Mouse (Mus musculus) heart, adult 2 months (tissue): ENCODE measurements around the gene Gm45015. TPM values are rescaled to one million over a fixed set of nuclear protein-coding genes. Genes with fewer than 3 reads are reported as not detected.
A peak's percentile ranks its signal among the peaks of the same experiment; 100 is the strongest.
"Not testable (repeated sequence)": the region's sequence is repeated elsewhere in the genome, so short reads cannot be mapped to it uniquely, and the experiment has no call there.

Experiments
- DNase-seq, 2 experiments: peaks; one replicate each; pipeline ENCODE4 v3.0.0; 2021
- H3K27ac ChIP-seq: fragments of 200-600 bp; 2 replicates; pipeline ENCODE4 v1.8.1; 2022
- H3K27me3 ChIP-seq: fragments of 200-500 bp; 2 replicates; pipeline ENCODE4 v1.6.1; 2012; ENCODE audit warnings: mild to moderate bottlenecking, low read length, inconsistent platforms, mixed read lengths; ENCODE audit not compliant: control insufficient read depth, insufficient read depth
- H3K36me3 ChIP-seq: fragments of 200-500 bp; 2 replicates; pipeline ENCODE4 v1.6.1; 2012; ENCODE audit warnings: low read length, inconsistent platforms; ENCODE audit not compliant: control insufficient read depth, insufficient read depth
- H3K4me1 ChIP-seq: fragments of 200-500 bp; 2 replicates; pipeline ENCODE4 v1.6.1; 2011; ENCODE audit warnings: low read length; ENCODE audit not compliant: control insufficient read depth, insufficient read depth
- H3K4me3 ChIP-seq: fragments of 200-600 bp; 2 replicates; pipeline ENCODE4 v1.8.1; 2022
- H3K79me2 ChIP-seq: fragments of 200-500 bp; replicated peaks from 2 replicates; pipeline ENCODE4 v1.6.1; 2012; ENCODE audit warnings: mild to moderate bottlenecking, inconsistent platforms, low read length, moderate library complexity, mixed read lengths; ENCODE audit not compliant: control insufficient read depth, insufficient read depth
- H3K9ac ChIP-seq: fragments of 200-500 bp; 2 replicates; pipeline ENCODE4 v1.6.1; 2012; ENCODE audit warnings: low read depth, mild to moderate bottlenecking, control low read depth, inconsistent platforms, low read length, mixed read lengths
- CTCF ChIP-seq: fragments of 200-600 bp; IDR thresholded peaks from 2 replicates; pipeline ENCODE4 v1.8.1; 2022; ENCODE audit warnings: antibody characterized with exemption, mild to moderate bottlenecking, moderate library complexity
- EP300 ChIP-seq: fragments of 200-500 bp; IDR thresholded peaks from 2 replicates; pipeline ENCODE4 v1.6.1; 2011; ENCODE audit warnings: low read depth, low read length, control low read depth; ENCODE audit not compliant: insufficient read depth
- POLR2A ChIP-seq: fragments of 200-500 bp; IDR thresholded peaks from 2 replicates; pipeline ENCODE4 v1.6.1; 2011; ENCODE audit warnings: mild to moderate bottlenecking, low read depth, low read length, control low read depth; ENCODE audit not compliant: insufficient read depth
- WGBS: fragments of 180-500 bp; shearing (Covaris S2); methylation state at CpG from one replicate; pipeline ENCODE4 v1.1.7; 2018; 5-methylcytosine and 5-hydroxymethylcytosine counted together
- intact Hi-C: fragments of 180-260 bp; cut with DNase I; formaldehyde crosslinking; loops from one replicate; pipeline ENCODE4 v1.15.1; 2025
- polyA plus RNA-seq: library from polyadenylated mRNA; depleted of rRNA; stranded (reverse); fragments of >200 nt; gene quantifications from 2 replicates; pipeline ENCODE4 v1.2.3, GENCODE M21; 2012; rRNA removed
- total RNA-seq, 2 experiments: library from RNA; stranded (reverse); gene quantifications; 2 replicates each; pipeline ENCODE4 v1.2.3; 2021

The Gm45015 gene
- total and polyA plus RNA-seq, 3 experiments, result not detected

DNA sequence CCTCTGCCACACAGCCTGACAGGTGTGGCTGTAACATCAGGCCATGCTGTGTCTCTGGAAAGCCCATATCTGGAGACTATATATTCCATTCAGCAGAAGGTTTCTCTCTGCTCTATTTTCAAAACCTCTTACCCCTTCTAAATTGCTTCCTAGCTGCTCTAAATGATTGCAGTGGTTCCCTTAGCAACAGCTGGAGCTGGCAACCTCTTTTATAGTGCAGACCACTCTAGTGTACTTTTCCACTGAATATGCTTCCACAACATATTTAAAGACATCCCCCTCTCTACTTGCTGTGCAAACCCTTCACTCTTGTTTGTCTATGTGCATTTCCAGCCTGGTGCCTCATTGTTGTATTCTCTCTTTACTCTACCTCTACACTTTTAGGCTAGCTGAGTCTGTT lies 3.1 kb downstream of the Gm45015 start:
- TF ChIP-seq POLR2A (no peak), EP300 (no peak), CTCF (no peak)
- Histone ChIP-seq H3K27me3 (no peaks in the 10 kb centered on the region), H3K36me3 (no peaks in the 10 kb centered on the region), H3K79me2 (no peaks in the 10 kb centered on the region), H3K9ac (no peak overlapping the region), H3K27ac (no peak overlapping the region), H3K4me3 (no peak overlapping the region), H3K4me1 (no peaks in the 10 kb centered on the region)
- no peak for DNase-seq
- intact Hi-C loops, result no loop called here

GRCm38 (mm10) chrX:73327215-73327614 lies 9.4 kb downstream of the Gm45015 start:
- H3K9ac ChIP-seq, result no peak overlapping the region
- TF ChIP-seq POLR2A (no peak), EP300 (no peak), CTCF (no peak)
- intact Hi-C loops, result no loop called here
- no peaks in the 10 kb centered on the region for H3K27me3 ChIP-seq
- no peaks in the 10 kb centered on the region for H3K79me2 ChIP-seq
- no peak overlapping the region for H3K27ac ChIP-seq
- H3K36me3 ChIP-seq, result no peaks in the 10 kb centered on the region
- no peaks in the 10 kb centered on the region for H3K4me1 ChIP-seq
- 72% methylated on average over 2 of the region's 2 CpGs for WGBS
- H3K4me3 ChIP-seq, result no peak overlapping the region
- DNase-seq, result no peak

- no peak overlapping the region for H3K9ac ChIP-seq
- 59% methylated on average over 3 of the region's 3 CpGs for WGBS
- H3K27ac ChIP-seq, result no peak overlapping the region
- TF ChIP-seq EP300 (no peak), POLR2A (no peak), CTCF (no peak)
- intact Hi-C loops, result no loop called here
- H3K27me3 ChIP-seq, result no peaks in the 10 kb centered on the region
- H3K79me2 ChIP-seq, result no peaks in the 10 kb centered on the region
- no peak overlapping the region for H3K4me3 ChIP-seq
- no peaks in the 10 kb centered on the region for H3K4me1 ChIP-seq
- H3K36me3 ChIP-seq, result no peaks in the 10 kb centered on the region
- no peak for DNase-seq
Measured at GRCm38 (mm10) chrX:73321029-73321428, 15.6 kb downstream of the Gm45015 start.

DNA sequence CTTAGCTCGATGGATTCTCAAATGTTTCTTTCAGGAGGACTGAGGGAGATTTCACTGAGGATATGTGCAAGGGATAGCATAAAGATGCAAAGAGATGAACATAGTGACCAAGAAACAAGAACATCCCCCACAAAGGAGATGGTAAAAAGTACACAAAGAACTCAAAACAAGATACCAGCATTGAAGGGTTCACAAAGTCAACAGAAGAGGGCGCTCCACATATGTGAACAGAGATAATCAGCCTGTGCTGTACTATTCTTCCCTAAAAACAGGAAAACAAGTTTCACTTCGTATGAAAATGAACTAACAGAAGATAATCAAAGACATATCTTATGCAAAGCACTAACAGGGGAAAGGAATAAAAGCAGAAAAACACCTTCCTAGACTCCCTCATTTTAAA lies 24.1 kb downstream of the Gm45015 start:
- Histone ChIP-seq H3K27ac (no peak overlapping the region), H3K4me3 (no peak overlapping the region), H3K4me1 (no peaks in the 10 kb centered on the region), H3K9ac (no peak overlapping the region), H3K36me3 (no peaks in the 10 kb centered on the region), H3K27me3 (no peaks in the 10 kb centered on the region), H3K79me2 (no peaks in the 10 kb centered on the region)
- TF ChIP-seq POLR2A (no peak), CTCF (peak; percentile 76)
- intact Hi-C loops, result loop anchor here (5.0 kb wide), 2 partner anchors 120 to 140 kb away; no protein-coding TSS in a partner anchor
- DNase-seq, result no peak
- 13% methylated on average over 3 of the region's 3 CpGs for WGBS

- H3K4me3 ChIP-seq, H3K9ac ChIP-seq, H3K4me1 ChIP-seq, intact Hi-C loops, H3K79me2 ChIP-seq, H3K27me3 ChIP-seq, DNase-seq, H3K27ac ChIP-seq, H3K36me3 ChIP-seq: not testable (repeated sequence)
- WGBS, result 57% methylated on average over 7 of the region's 10 CpGs
Measured at GRCm38 (mm10) chrX:73295745-73296144, 40.9 kb downstream of the Gm45015 start.

GRCm38 (mm10) chrX:73292876-73293275 lies 43.8 kb downstream of the Gm45015 start, which contains the start of the genes Xlr5a and Xlr5c:
TSS of gene Xlr5a (minus strand) at chrX:73292976.
TSS of gene Xlr5c (minus strand) at chrX:73292976.
- H3K27ac ChIP-seq, DNase-seq, H3K79me2 ChIP-seq, H3K9ac ChIP-seq, H3K4me1 ChIP-seq, intact Hi-C loops, H3K36me3 ChIP-seq, H3K27me3 ChIP-seq, H3K4me3 ChIP-seq: not testable (repeated sequence)
- WGBS, result 90% methylated on average over 16 of the region's 17 CpGs

Other genes with a start within 250 kb of the Gm45015 start
- gene Xlr3a, start 239.7 kb downstream of the Gm45015 start, total RNA-seq, result 1 to 10 TPM in 1 of 2 experiments, under 1 TPM in 1; 0.32 to 1.3 TPM
- gene Xlr3a, start 239.7 kb downstream of the Gm45015 start, polyA plus RNA-seq, result 0.23 and 0.76 TPM in 2 replicates
- not detected for gene Gm14685, start 219.8 kb downstream of the Gm45015 start, total RNA-seq
- gene Gm14685, start 219.8 kb downstream of the Gm45015 start, polyA plus RNA-seq, result 0.08 TPM in 1 of 2 replicates, not detected in the other
- not detected for gene Xlr5b, start 188.0 kb downstream of the Gm45015 start, total RNA-seq
- not detected in 2 replicates for gene Xlr5b, start 188.0 kb downstream of the Gm45015 start, polyA plus RNA-seq
- gene DXBay18, start 187.4 kb downstream of the Gm45015 start, total RNA-seq, result not detected
- gene DXBay18, start 187.4 kb downstream of the Gm45015 start, polyA plus RNA-seq, result not detected in 2 replicates
- gene Spin2d, start 159.9 kb downstream of the Gm45015 start, total RNA-seq, result not detected
- gene Spin2d, start 159.9 kb downstream of the Gm45015 start, polyA plus RNA-seq, result not detected in 2 replicates
- gene Xlr3b, start 144.6 kb downstream of the Gm45015 start, total RNA-seq, result under 1 TPM; 0.25 to 0.99 TPM
- gene Xlr3b, start 144.6 kb downstream of the Gm45015 start, polyA plus RNA-seq, result 0.35 and 0.59 TPM in 2 replicates
- gene Xlr4b, start 122.5 kb downstream of the Gm45015 start, total RNA-seq, result 1 to 10 TPM in 1 of 2 experiments, under 1 TPM in 1; 0.32 to 1.9 TPM
- 0.20 and 0.29 TPM in 2 replicates for gene Xlr4b, start 122.5 kb downstream of the Gm45015 start, polyA plus RNA-seq
- 1 to 10 TPM; 6.0 to 6.9 TPM for gene F8a, start 108.5 kb downstream of the Gm45015 start, total RNA-seq
- gene F8a, start 108.5 kb downstream of the Gm45015 start, polyA plus RNA-seq, result 5.1 and 5.9 TPM in 2 replicates
- gene Xlr4c, start 93.7 kb downstream of the Gm45015 start, total RNA-seq, result not detected
- not detected in 2 replicates for gene Xlr4c, start 93.7 kb downstream of the Gm45015 start, polyA plus RNA-seq
- not detected for gene Xlr3c, start 71.5 kb downstream of the Gm45015 start, total RNA-seq
- not detected in 2 replicates for gene Xlr3c, start 71.5 kb downstream of the Gm45015 start, polyA plus RNA-seq
- gene Xlr5a, start 43.9 kb downstream of the Gm45015 start, total RNA-seq, result not detected
- not detected in 2 replicates for gene Xlr5a, start 43.9 kb downstream of the Gm45015 start, polyA plus RNA-seq
- not detected for gene Xlr5c, start 43.9 kb downstream of the Gm45015 start, total RNA-seq
- not detected in 2 replicates for gene Xlr5c, start 43.9 kb downstream of the Gm45015 start, polyA plus RNA-seq
- 1 to 10 TPM; 4.8 to 6.2 TPM for gene Zfp275, start 5.8 kb upstream of the Gm45015 start, total RNA-seq
- gene Zfp275, start 5.8 kb upstream of the Gm45015 start, polyA plus RNA-seq, result 7.5 and 11.2 TPM in 2 replicates
- not detected for gene Gm18336, start 61.9 kb upstream of the Gm45015 start, total RNA-seq
- not detected in 2 replicates for gene Gm18336, start 61.9 kb upstream of the Gm45015 start, polyA plus RNA-seq
- not detected for gene Zfp92, start 74.3 kb upstream of the Gm45015 start, total RNA-seq
- not detected in 2 replicates for gene Zfp92, start 74.3 kb upstream of the Gm45015 start, polyA plus RNA-seq
- not detected for gene Trex2, start 98.5 kb upstream of the Gm45015 start, total RNA-seq
- not detected in 2 replicates for gene Trex2, start 98.5 kb upstream of the Gm45015 start, polyA plus RNA-seq
- gene Haus7, start 122.2 kb upstream of the Gm45015 start, total RNA-seq, result 1 to 10 TPM; 4.3 to 5.5 TPM
- 6.0 and 8.9 TPM in 2 replicates for gene Haus7, start 122.2 kb upstream of the Gm45015 start, polyA plus RNA-seq
- gene Bgn, start 146.8 kb upstream of the Gm45015 start, total RNA-seq, result 100 to 1,000 TPM; 190 to 202 TPM
- gene Bgn, start 146.8 kb upstream of the Gm45015 start, polyA plus RNA-seq, result 378 and 439 TPM in 2 replicates
- under 1 TPM in 1 of 2 experiments, not detected in 1; 0.14 TPM for gene Atp2b3, start 166.2 kb upstream of the Gm45015 start, total RNA-seq
- gene Atp2b3, start 166.2 kb upstream of the Gm45015 start, polyA plus RNA-seq, result 0.09 and 0.12 TPM in 2 replicates